Mouse (Mus musculus) kidney, adult 2 months (tissue): Measurements from ENCODE around the gene Osbpl9. TPM values are rescaled to one million over a fixed set of nuclear protein-coding genes. Genes with fewer than 3 reads are reported as not detected.
A peak's percentile ranks its signal among the peaks of the same experiment; 100 is the strongest.

Source experiments
- DNase-seq: peaks from one replicate; pipeline ENCODE4 v3.0.0; 2021
- H3K27ac ChIP-seq: fragments of 200-500 bp; 2 replicates; pipeline ENCODE4 v1.5.1; 2012; ENCODE audit warnings: low read depth, low read length, control low read depth, inconsistent platforms; ENCODE audit not compliant: insufficient read depth
- H3K27me3 ChIP-seq: fragments of 200-500 bp; replicated peaks from 2 replicates; pipeline ENCODE4 v1.6.1; 2012; ENCODE audit warnings: mild to moderate bottlenecking, moderate library complexity, low read length, inconsistent platforms; ENCODE audit not compliant: control insufficient read depth, insufficient read depth
- H3K36me3 ChIP-seq: fragments of 200-500 bp; 2 replicates; pipeline ENCODE4 v1.6.1; 2012; ENCODE audit warnings: mild to moderate bottlenecking, moderate library complexity, low read length, inconsistent platforms; ENCODE audit not compliant: control insufficient read depth, insufficient read depth
- H3K4me1 ChIP-seq: fragments of 200-500 bp; 2 replicates; pipeline ENCODE4 v1.6.1; 2011; ENCODE audit warnings: low read length; ENCODE audit not compliant: control insufficient read depth, insufficient read depth
- H3K4me3 ChIP-seq: fragments of 200-500 bp; 2 replicates; pipeline ENCODE4 v1.5.1; 2011; ENCODE audit warnings: mild to moderate bottlenecking, low read depth, low read length, control low read depth; ENCODE audit not compliant: insufficient read depth
- CTCF ChIP-seq: fragments of 200-500 bp; conservative IDR thresholded peaks from 2 replicates; pipeline ENCODE4 v1.5.1; 2011; ENCODE audit warnings: low read depth, mild to moderate bottlenecking, control low read depth, low read length, moderate library complexity, mixed read lengths; ENCODE audit not compliant: insufficient read depth, insufficient read length
- POLR2A ChIP-seq: fragments of 200-500 bp; IDR thresholded peaks from one replicate; pipeline ENCODE4 v1.6.1; 2011; ENCODE audit warnings: low read depth, low read length, control low read depth
- WGBS: fragments of 180-500 bp; shearing (Covaris S2); methylation state at CpG from one replicate; pipeline ENCODE4 v1.1.7; 2018; 5-methylcytosine and 5-hydroxymethylcytosine counted together
- polyA plus RNA-seq: library from polyadenylated mRNA; depleted of rRNA; stranded (reverse); fragments of >200 nt; gene quantifications from 2 replicates; pipeline ENCODE4 v1.2.3, GENCODE M21; 2012; rRNA removed

The Osbpl9 gene
- polyA plus RNA-seq, 1 experiment: 201 TPM

GRCm38 (mm10) chr4:109021976-109022375 lies 180.1 kb downstream of the Osbpl9 start:
- DNase-seq: no peak
- TF ChIP-seq POLR2A (no peak), CTCF (no peak)
- 70% methylated on average over 1 of the region's 1 CpGs for WGBS
- H3K27me3 ChIP-seq: no peaks in the 10 kb centered on the region
- H3K4me1 ChIP-seq: peaks cover 14% of the 10 kb centered on the region; the same call in 1 of the 2 replicates
- no peak overlapping the region for H3K27ac ChIP-seq
- H3K4me3 ChIP-seq: no peak overlapping the region
- H3K36me3 ChIP-seq: peaks cover 6% of the 10 kb centered on the region

DNA sequence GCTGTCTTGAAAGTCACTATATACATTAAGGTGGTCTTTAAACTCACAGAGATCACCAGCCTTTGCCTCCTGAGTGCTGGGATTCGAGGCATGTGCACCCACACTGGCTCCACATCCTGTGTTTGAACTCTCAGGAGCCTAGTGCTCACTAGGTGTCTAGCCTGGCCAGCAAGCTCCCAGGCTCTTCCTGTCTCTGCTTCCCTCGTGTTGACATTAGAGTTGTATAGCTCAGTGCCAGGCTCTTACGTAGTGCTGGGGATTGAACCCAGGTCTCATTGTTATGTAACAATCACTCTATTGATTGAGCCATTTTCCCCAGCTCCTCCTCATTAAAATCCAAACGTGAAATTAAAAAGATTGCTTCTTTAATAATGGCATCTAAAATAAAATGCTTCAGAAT lies 182.8 kb downstream of the Osbpl9 start:
- TF ChIP-seq CTCF: no peak
- TF ChIP-seq POLR2A: no peak
- DNase-seq: no peak
- Histone ChIP-seq H3K27me3 (no peaks in the 10 kb centered on the region), H3K4me3 (no peak overlapping the region), H3K36me3 (peaks cover 6% of the 10 kb centered on the region), H3K27ac (no peak overlapping the region), H3K4me1 (peaks cover 10% of the 10 kb centered on the region; the same call in 1 of the 2 replicates)
- WGBS: 77% methylated on average over 4 of the region's 4 CpGs

- H3K27ac ChIP-seq: peak overlapping the region; percentile 71
- H3K4me3 ChIP-seq: no peak overlapping the region; the same call in 1 of the 2 replicates
- DNase-seq: peak; percentile 80
- H3K27me3 ChIP-seq: no peaks in the 10 kb centered on the region
- peaks cover 12% of the 10 kb centered on the region; the same call in 1 of the 2 replicates for H3K4me1 ChIP-seq
- 42% methylated on average over 7 of the region's 7 CpGs for WGBS
- TF ChIP-seq POLR2A (no peak), CTCF (no peak)
- peaks cover 6% of the 10 kb centered on the region for H3K36me3 ChIP-seq
These were observed 184.6 kb downstream of the Osbpl9 start for GRCm38 (mm10) chr4:109017441-109017840.

DNA sequence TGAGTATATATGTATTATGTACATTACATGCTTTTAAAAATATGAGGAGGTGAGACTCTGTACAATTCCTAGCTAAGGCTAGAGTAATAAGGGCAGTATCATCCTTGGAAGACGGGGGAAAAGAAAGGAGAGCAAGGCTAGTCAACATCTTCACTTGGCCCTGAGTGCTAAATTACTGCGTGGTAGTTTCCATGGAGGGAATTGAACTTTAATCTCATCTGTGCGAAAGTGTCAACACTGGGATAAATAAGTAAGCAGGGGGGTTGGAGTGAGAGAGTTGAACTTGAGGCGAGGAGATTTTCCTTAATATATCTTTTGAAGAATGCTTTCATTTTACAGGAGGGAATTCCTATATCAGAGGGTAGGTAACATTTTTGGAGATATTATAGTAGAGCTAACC lies 188.0 kb downstream of the Osbpl9 start:
- Histone ChIP-seq H3K36me3 (peaks cover 2% of the 10 kb centered on the region), H3K27ac (no peak overlapping the region), H3K27me3 (no peaks in the 10 kb centered on the region), H3K4me1 (peaks cover 12% of the 10 kb centered on the region; the same call in 1 of the 2 replicates), H3K4me3 (no peak overlapping the region)
- WGBS: 75% methylated on average over 4 of the region's 4 CpGs
- TF ChIP-seq POLR2A (no peak), CTCF (no peak)
- DNase-seq: peak; percentile 60

Other genes with a start within 250 kb of the Osbpl9 start
- 38.5 and 50.5 TPM in 2 replicates for gene Nrd1, start 201.6 kb downstream of the Osbpl9 start, polyA plus RNA-seq
- gene Calr4, start 32.2 kb upstream of the Osbpl9 start, polyA plus RNA-seq: not detected in 2 replicates
- 14.0 and 19.3 TPM in 2 replicates for gene Eps15, start 78.0 kb upstream of the Osbpl9 start, polyA plus RNA-seq
- 2.8 and 3.1 TPM in 2 replicates for gene Ttc39a, start 204.4 kb upstream of the Osbpl9 start, polyA plus RNA-seq